Mouse (Mus musculus): ENCODE results near the gene Kmt2e.

GRCm38 (mm10) chr5:23405666-23406404, 28.4 kb upstream of the Kmt2e start:
- TF ChIP-seq POLR2A (IDR thresholded peaks at IDR 0.05; ENCODE audit: borderline replicate concordance, extremely low read depth, low read depth, low read length) = no peak
- no peak for TF ChIP-seq CTCF (IDR thresholded peaks at IDR 0.05; ENCODE audit: insufficient read depth, low read length)

All from lung, adult 2 months (tissue).